Mouse (Mus musculus) myocyte (in vitro differentiated cells): Measurements from ENCODE around the gene Gtf3c4.

ENCODE experiments used
- CEBPB ChIP-seq: IDR thresholded peaks from 2 replicates; pipeline ENCODE4 v1.6.1; 2011; ENCODE audit warnings: mild to moderate bottlenecking, moderate library complexity; ENCODE audit not compliant: poor library complexity, insufficient read depth, severe bottlenecking
- E2F4 ChIP-seq: IDR thresholded peaks from one replicate; pipeline ENCODE4 v1.6.1; 2011; ENCODE audit warnings: mild to moderate bottlenecking, control low read depth, moderate library complexity; ENCODE audit not compliant: insufficient read depth
- POLR2A ChIP-seq: IDR thresholded peaks from one replicate; pipeline ENCODE4 v1.6.1; 2011; ENCODE audit warnings: low read depth, mild to moderate bottlenecking, control low read depth, moderate library complexity; ENCODE audit not compliant: insufficient read length
- SRF ChIP-seq: IDR thresholded peaks from one replicate; pipeline ENCODE4 v1.6.1; 2011; ENCODE audit warnings: low read depth; ENCODE audit not compliant: control insufficient read depth, insufficient read length
- TCF12 ChIP-seq: IDR thresholded peaks from one replicate; pipeline ENCODE4 v1.6.1; 2011; ENCODE audit warnings: mild to moderate bottlenecking, control low read depth; ENCODE audit not compliant: poor library complexity, insufficient read depth, severe bottlenecking
- TCF3 ChIP-seq: IDR thresholded peaks from one replicate; pipeline ENCODE4 v1.6.1; 2011; ENCODE audit warnings: low read depth, control low read depth; ENCODE audit not compliant: insufficient read length
- USF1 ChIP-seq: IDR thresholded peaks from one replicate; pipeline ENCODE4 v1.6.1; 2011; ENCODE audit warnings: low read depth, mild to moderate bottlenecking, control low read depth, moderate library complexity

DNA sequence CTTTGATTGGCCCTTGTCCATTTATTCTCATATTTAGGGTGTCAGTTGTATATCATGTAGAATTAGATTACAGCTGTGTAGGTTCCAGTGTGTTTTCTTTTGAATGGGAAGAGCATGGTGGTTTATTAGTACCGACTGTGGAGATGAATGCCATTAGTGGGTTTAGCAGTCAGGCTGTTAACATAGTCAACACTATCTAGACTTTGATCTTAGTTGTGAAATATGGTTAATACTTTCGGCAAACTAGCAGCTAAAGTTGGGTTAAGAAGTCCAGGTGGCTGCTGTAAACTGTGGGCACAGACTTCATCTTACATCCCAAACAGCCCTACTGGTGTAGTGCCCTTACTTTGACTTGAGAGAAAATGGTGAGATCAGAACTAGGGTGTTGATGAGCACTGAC lies 8.7 kb upstream of the Gtf3c4 start:
- no peak for TF ChIP-seq USF1
- TF ChIP-seq SRF: no peak
- no peak for TF ChIP-seq CEBPB
- no peak for TF ChIP-seq E2F4
- no peak for TF ChIP-seq TCF12
- TF ChIP-seq POLR2A: no peak
- TF ChIP-seq TCF3: no peak
